Mouse (Mus musculus) lung, adult 2 months (tissue): ENCODE results near the gene Sec24a.

ENCODE experiments used
- CTCF ChIP-seq: fragments of 200-500 bp; IDR thresholded peaks from 2 replicates; pipeline ENCODE4 v1.5.1; 2011; ENCODE audit warnings: mild to moderate bottlenecking, low read length, control low read depth; ENCODE audit not compliant: insufficient read depth
- POLR2A ChIP-seq: fragments of 200-500 bp; IDR thresholded peaks from 2 replicates; pipeline ENCODE4 v1.6.1; 2011; ENCODE audit warnings: low read depth, mild to moderate bottlenecking, control low read depth, low read length, borderline replicate concordance; ENCODE audit errors: extremely low read depth

GRCm38 (mm10) chr11:51643202-51643601, 120.2 kb downstream of the Sec24a start:
- TF ChIP-seq CTCF (no peak), POLR2A (no peak)
